In the genomic region with DNA sequence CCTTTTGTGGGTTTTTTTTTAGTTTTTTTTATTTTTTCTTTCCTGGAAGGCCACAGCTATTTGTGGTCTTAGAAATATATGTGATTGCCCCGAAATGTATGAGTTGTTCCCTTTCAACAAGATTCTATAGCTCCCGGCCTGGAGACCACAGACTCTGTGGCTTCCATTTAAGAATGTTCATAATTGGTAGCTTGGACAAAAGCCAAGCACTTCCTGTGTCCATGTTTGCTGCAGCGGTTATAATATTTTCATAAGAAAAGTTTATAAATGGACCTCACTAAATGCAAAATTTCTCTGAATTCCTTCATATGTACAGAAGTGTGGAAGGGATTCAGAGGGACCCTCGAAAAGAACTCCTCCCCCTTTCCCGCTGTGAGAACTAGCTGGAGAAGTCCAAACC, we compare ENCODE assay signal across 12 mouse cellular contexts.
"Had no signal": no experiment of that assay in that cellular context is flagged by ENCODE, and none has a peak within 500 bp of the region (broad histone marks: within the 10 kb centered on the region; RNA-seq: fewer than 3 reads in every experiment).

No protein-coding gene starts in this region.

- H3K4me2 ChIP-seq: liver, embryonic 13.5 days; midbrain, embryonic 15.5 days had no signal

- H3K27ac ChIP-seq: layer of hippocampus, adult 2 months; liver, embryonic 13.5 days; midbrain, embryonic 15.5 days had no signal

- H3K36me3 ChIP-seq: liver, embryonic 13.5 days; midbrain, embryonic 15.5 days had no signal

- ATAC-seq: intestine, postnatal 0 days; liver, postnatal 0 days had no signal

- H3K4me1 ChIP-seq: liver, embryonic 13.5 days; midbrain, embryonic 15.5 days had no signal

- H3K27me3 ChIP-seq: liver, embryonic 13.5 days; midbrain, embryonic 15.5 days had no signal

- H3K9ac ChIP-seq: liver, embryonic 13.5 days; liver, postnatal 0 days; midbrain, embryonic 15.5 days had no signal

- DNase-seq: kidney, adult 8-10 months; kidney, postnatal 4 days; liver; liver, embryonic 13.5 days; liver, postnatal 0 days; lung, postnatal 36 days; right cerebral cortex, adult 18-20 months; right cerebral cortex, postnatal 25 days; thymus, postnatal 36 days had no signal

- H3K9me3 ChIP-seq: liver, embryonic 13.5 days; midbrain, embryonic 15.5 days had no signal

- H3K4me3 ChIP-seq: layer of hippocampus, adult 2 months; liver, embryonic 13.5 days; midbrain, embryonic 15.5 days had no signal
